In the genomic region with DNA sequence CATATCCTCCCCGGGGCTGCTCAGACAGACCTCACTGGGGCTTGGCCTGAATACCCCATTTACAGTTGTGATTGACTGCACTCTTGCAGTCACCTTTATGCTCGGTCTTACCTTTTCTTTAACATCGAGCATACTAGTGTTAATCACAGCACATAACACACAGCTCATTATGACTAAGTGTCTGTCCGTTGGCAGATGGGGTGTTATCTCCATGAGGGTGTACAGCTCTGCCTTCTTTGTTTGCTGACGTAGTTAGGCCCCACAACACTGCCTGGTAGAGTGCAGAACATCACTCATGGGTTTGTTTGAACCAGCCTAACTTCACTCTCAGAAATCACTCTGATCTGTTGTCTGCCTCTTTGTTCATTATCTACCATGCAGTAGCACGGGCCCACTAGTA, we compare ENCODE assay signal across 16 mouse cellular contexts.
"Had no signal": no experiment of that assay in that cellular context is flagged by ENCODE, and none has a peak within 500 bp of the region (broad histone marks: within the 10 kb centered on the region; RNA-seq: fewer than 3 reads in every experiment).

No protein-coding gene starts in this region.

- H3K9ac ChIP-seq: neural tube, embryonic 12.5 days; neural tube, embryonic 13.5 days; neural tube, embryonic 15.5 days; stomach, embryonic 15.5 days had no signal

- H3K4me2 ChIP-seq: neural tube, embryonic 12.5 days; neural tube, embryonic 13.5 days; neural tube, embryonic 15.5 days; stomach, embryonic 15.5 days had no signal

- H3K4me3 ChIP-seq: neural tube, embryonic 12.5 days; neural tube, embryonic 13.5 days; neural tube, embryonic 15.5 days; stomach, embryonic 15.5 days had no signal

- H3K36me3 ChIP-seq: neural tube, embryonic 12.5 days; neural tube, embryonic 13.5 days; neural tube, embryonic 15.5 days; stomach, embryonic 15.5 days had no signal

- H3K27ac ChIP-seq: neural tube, embryonic 12.5 days; neural tube, embryonic 13.5 days; neural tube, embryonic 15.5 days; stomach, embryonic 15.5 days had no signal

- H3K4me1 ChIP-seq: stomach, embryonic 15.5 days had no signal

- H3K9me3 ChIP-seq: neural tube, embryonic 12.5 days; neural tube, embryonic 13.5 days; neural tube, embryonic 15.5 days; stomach, embryonic 15.5 days had no signal

- H3K27me3 ChIP-seq: neural tube, embryonic 12.5 days; neural tube, embryonic 13.5 days; neural tube, embryonic 15.5 days; stomach, embryonic 15.5 days had no signal

- DNase-seq: retina, postnatal 1 day; right cerebral cortex, adult 18-20 months; right cerebral cortex, postnatal 14 days; right cerebral cortex, postnatal 25 days; right cerebral cortex, postnatal 4 days; spleen, adult 18-20 months; thymus, adult 18-20 months; thymus, adult 2 months; thymus, postnatal 14 days; thymus, postnatal 25 days; thymus, postnatal 36 days; thymus, postnatal 4 days had no signal
